Mouse (Mus musculus) embryonic fibroblast, embryonic 13.5 days (primary cell): Measurements from ENCODE around the gene Cyp3a57.

Experiments
- CTCF ChIP-seq: IDR thresholded peaks from 2 replicates; pipeline ENCODE4 v1.5.1; 2011; ENCODE audit warnings: mild to moderate bottlenecking, control low read depth, low read length, moderate library complexity, borderline replicate concordance; ENCODE audit not compliant: insufficient read depth
- POLR2A ChIP-seq: IDR thresholded peaks from 2 replicates; pipeline ENCODE4 v1.6.1; 2011; ENCODE audit warnings: low read depth, mild to moderate bottlenecking, control low read depth, low read length, moderate library complexity

- no peak for TF ChIP-seq CTCF
- no peak for TF ChIP-seq POLR2A
These were observed 42.7 kb upstream of the Cyp3a57 start for GRCm38 (mm10) chr5:145302424-145302823.
